Mouse (Mus musculus) stomach, embryonic 15.5 days (tissue): ENCODE measurements at regions not wholly inside any gene's neighbourhood (a gene's known extent, or its start where the extent isn't known, plus 50 kb on each side); places are given as distances from the start of the nearest gene placed in this dataset.

Experiments
- ATAC-seq: fragments of 200-750 bp; cut with Nextera tagmentation; 2 replicates; pipeline ENCODE4 v1.8.0; 2017; ENCODE audit warnings: low read depth, moderate number of reproducible peaks, moderate TSS enrichment; ENCODE audit not compliant: insufficient read depth, low FRiP score
- H3K27ac ChIP-seq: fragments of 300-500 bp; sonication (generic); 2 replicates; pipeline ENCODE4 v1.5.1; 2015; ENCODE audit warnings: mild to moderate bottlenecking, inconsistent platforms
- H3K27me3 ChIP-seq: fragments of 300-500 bp; sonication (generic); replicated peaks from 2 replicates; pipeline ENCODE4 v1.6.1; 2015; ENCODE audit warnings: inconsistent platforms
- H3K36me3 ChIP-seq: fragments of 300-500 bp; sonication (generic); 2 replicates; pipeline ENCODE4 v1.6.1; 2015; ENCODE audit warnings: inconsistent platforms
- H3K4me1 ChIP-seq: fragments of 300-500 bp; sonication (generic); 2 replicates; pipeline ENCODE4 v1.6.1; 2015; ENCODE audit warnings: inconsistent platforms
- H3K4me2 ChIP-seq: fragments of 300-500 bp; sonication (generic); 2 replicates; pipeline ENCODE4 v1.6.1; 2015; ENCODE audit warnings: mild to moderate bottlenecking, inconsistent platforms
- H3K4me3 ChIP-seq: fragments of 300-500 bp; sonication (generic); replicated peaks from 2 replicates; pipeline ENCODE4 v1.5.1; 2015; ENCODE audit warnings: inconsistent platforms
- H3K9ac ChIP-seq: fragments of 300-500 bp; sonication (generic); 2 replicates; pipeline ENCODE4 v1.6.1; 2015; ENCODE audit warnings: inconsistent platforms
- H3K9me3 ChIP-seq: fragments of 300-500 bp; sonication (generic); 2 replicates; pipeline ENCODE4 v1.6.1; 2016; ENCODE audit warnings: inconsistent platforms
- WGBS: fragments of 180-500 bp; shearing (Covaris S2); methylation state at CpG from one replicate; pipeline ENCODE4 v1.1.7; 2015; 5-methylcytosine and 5-hydroxymethylcytosine counted together

DNA sequence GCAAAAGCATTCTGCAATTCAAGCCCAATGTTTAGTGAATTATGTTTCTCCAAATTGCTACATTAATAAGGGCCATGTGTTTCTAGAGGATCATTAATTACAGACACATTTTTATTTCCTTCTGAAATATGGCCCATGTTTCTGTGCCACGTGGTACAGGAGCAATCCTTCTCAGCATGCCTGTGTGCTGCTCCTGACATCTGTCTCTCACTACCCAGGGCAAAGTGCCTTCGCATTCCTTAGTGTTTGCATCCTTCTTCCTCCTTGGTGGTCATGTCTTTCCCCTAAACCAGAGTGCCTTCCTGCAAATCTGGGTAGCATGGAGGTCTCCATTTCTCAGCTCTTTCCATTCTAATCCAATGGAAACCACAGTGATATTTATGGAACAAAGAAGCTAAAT is 832.7 kb upstream of the Fam160b2 start:
- Histone ChIP-seq H3K36me3 (no peaks in the 10 kb centered on the region), H3K9me3 (no peaks in the 10 kb centered on the region), H3K27ac (no peak overlapping the region), H3K4me1 (no peaks in the 10 kb centered on the region), H3K27me3 (no peaks in the 10 kb centered on the region), H3K9ac (no peak overlapping the region), H3K4me3 (no peak overlapping the region), H3K4me2 (no peak overlapping the region)
- WGBS, result 51% methylated on average over 2 of the region's 2 CpGs
- ATAC-seq, result no peak
